Mouse (Mus musculus) lung, embryonic 15.5 days (tissue): Measurements from ENCODE around the gene Gins3. TPM values are rescaled to one million over a fixed set of nuclear protein-coding genes. Genes with fewer than 3 reads are reported as not detected.

ENCODE experiments used
- ATAC-seq: fragments of 200-750 bp; cut with Nextera tagmentation; 2 replicates; pipeline ENCODE4 v1.8.0; 2017; ENCODE audit warnings: moderate number of reproducible peaks, borderline replicate concordance; ENCODE audit not compliant: low FRiP score, low TSS enrichment; ENCODE audit errors: extremely low read depth
- H3K27ac ChIP-seq: fragments of 300-500 bp; sonication (generic); 2 replicates; pipeline ENCODE4 v1.5.1; 2015; ENCODE audit warnings: moderate library complexity, mild to moderate bottlenecking, inconsistent platforms
- H3K27me3 ChIP-seq: fragments of 300-500 bp; sonication (generic); 2 replicates; pipeline ENCODE4 v1.6.1; 2015; ENCODE audit warnings: inconsistent platforms
- H3K36me3 ChIP-seq: fragments of 300-500 bp; sonication (generic); 2 replicates; pipeline ENCODE4 v1.6.1; 2015; ENCODE audit warnings: inconsistent platforms
- H3K4me1 ChIP-seq: fragments of 300-500 bp; sonication (generic); 2 replicates; pipeline ENCODE4 v1.6.1; 2015; ENCODE audit warnings: inconsistent platforms
- H3K4me2 ChIP-seq: fragments of 300-500 bp; sonication (generic); 2 replicates; pipeline ENCODE4 v1.6.1; 2015; ENCODE audit warnings: inconsistent platforms, mild to moderate bottlenecking, moderate library complexity
- H3K4me3 ChIP-seq: fragments of 300-500 bp; sonication (generic); 2 replicates; pipeline ENCODE4 v1.5.1; 2015; ENCODE audit warnings: mild to moderate bottlenecking, inconsistent platforms
- H3K9ac ChIP-seq: fragments of 300-500 bp; sonication (generic); 2 replicates; pipeline ENCODE4 v1.6.1; 2015; ENCODE audit warnings: inconsistent platforms
- H3K9me3 ChIP-seq: fragments of 300-500 bp; sonication (generic); 2 replicates; pipeline ENCODE4 v1.6.1; 2016; ENCODE audit warnings: inconsistent platforms
- WGBS: fragments of 180-500 bp; shearing (Covaris S2); methylation state at CpG from one replicate; pipeline ENCODE4 v1.1.7; 2015; 5-methylcytosine and 5-hydroxymethylcytosine counted together
- polyA plus RNA-seq: library from polyadenylated mRNA; unstranded; fragments of >200 nt; fragmentation: Nextera tagmentation; extraction: Ambion mirVana; gene quantifications from 2 replicates; pipeline ENCODE4 v1.2.1, GENCODE M21; 2015

Gene Gins3
- polyA plus RNA-seq, 1 experiment from 2014 or later = 25.3 TPM

DNA sequence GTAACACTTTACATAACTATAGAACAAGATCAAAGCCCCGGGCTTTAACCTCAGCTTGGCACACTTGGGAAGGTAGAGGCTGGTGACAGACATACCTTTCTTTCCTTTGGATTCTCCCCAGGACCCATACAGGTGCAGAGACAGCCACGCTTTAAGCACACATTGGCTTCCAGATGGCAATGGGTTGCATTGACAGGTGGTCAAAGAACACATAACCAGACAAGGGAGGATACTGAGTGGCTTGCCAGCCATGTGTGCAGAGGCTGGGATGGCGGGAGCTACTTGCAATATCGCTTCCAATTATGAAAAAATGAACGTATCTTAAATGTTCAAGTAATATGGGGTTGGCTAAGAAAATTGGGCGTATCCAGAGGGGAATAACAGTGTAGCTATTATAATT, 38.6 kb downstream of the Gins3 start:
- WGBS = 80% methylated on average over 6 of the region's 6 CpGs
- H3K27ac ChIP-seq = no peak overlapping the region

DNA sequence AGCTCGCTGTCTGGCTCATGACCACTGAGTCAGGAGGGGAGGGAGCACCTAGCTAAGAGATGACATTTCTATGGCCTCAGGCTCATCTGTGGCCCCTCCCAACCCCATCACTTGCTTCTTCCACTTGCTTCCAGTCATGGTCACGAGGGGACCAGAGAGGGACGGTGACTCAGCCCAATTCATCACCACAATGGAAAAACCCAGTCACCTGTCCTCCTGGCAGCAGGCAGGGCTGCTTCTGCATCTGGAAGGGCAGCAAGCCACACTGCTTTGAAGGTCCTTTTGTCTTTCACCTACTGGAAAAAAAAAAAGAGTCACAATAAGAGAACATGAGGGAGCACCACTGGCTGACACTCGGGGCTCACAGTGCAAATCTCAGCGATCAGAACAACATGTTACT, 39.6 kb downstream of the Gins3 start:
- 61% methylated on average over 5 of the region's 5 CpGs for WGBS
- Histone ChIP-seq H3K4me1 (peaks cover 4% of the 10 kb centered on the region), H3K36me3 (no peaks in the 10 kb centered on the region), H3K27me3 (peaks cover 45% of the 10 kb centered on the region), H3K4me2 (no peak overlapping the region), H3K4me3 (no peak overlapping the region), H3K9me3 (no peaks in the 10 kb centered on the region), H3K27ac (no peak overlapping the region), H3K9ac (no peak overlapping the region)
- no peak for ATAC-seq

More for the DNA sequence above, 38.6 kb downstream of the Gins3 start:
- Histone ChIP-seq H3K4me3 (no peak overlapping the region), H3K36me3 (no peaks in the 10 kb centered on the region), H3K27me3 (peaks cover 35% of the 10 kb centered on the region), H3K4me2 (no peak overlapping the region), H3K9ac (no peak overlapping the region), H3K9me3 (no peaks in the 10 kb centered on the region), H3K4me1 (no peaks in the 10 kb centered on the region)
- no peak for ATAC-seq

DNA sequence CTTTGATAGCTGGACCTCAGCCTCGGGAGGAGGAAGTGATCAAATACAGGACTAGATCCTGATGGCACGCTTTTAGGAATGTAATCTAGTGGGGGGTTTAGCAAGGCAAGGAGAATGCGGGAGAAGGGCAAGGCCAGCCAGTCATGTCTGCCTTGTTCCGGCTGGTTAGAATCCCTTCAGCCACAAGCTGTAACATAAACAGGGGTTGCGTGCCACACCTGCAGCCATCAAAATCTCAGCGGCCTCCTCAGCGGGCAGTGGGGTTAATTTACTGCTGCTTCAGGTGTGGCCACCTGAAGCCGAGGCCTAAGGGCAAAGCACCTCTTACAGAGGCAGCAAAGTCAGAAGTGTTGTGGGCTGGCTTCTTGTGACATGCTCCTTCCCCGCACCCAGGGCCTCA, 43.4 kb downstream of the Gins3 start, which contains the start of gene Ndrg4:
Gene Ndrg4, plus strand, starts transcription at position 350 of the 400 bp plus-strand sequence.
- ATAC-seq = no peak
- H3K27me3 ChIP-seq = peaks cover 82% of the 10 kb centered on the region
- peak within 1 kb of the TSS; percentile 97 for H3K4me2 ChIP-seq
- H3K4me1 ChIP-seq = peaks cover 12% of the 10 kb centered on the region
- peak within 1 kb of the TSS; percentile 29; the same call in 1 of the 2 replicates for H3K9ac ChIP-seq
- no peaks in the 10 kb centered on the region for H3K9me3 ChIP-seq
- H3K36me3 ChIP-seq = no peaks in the 10 kb centered on the region
- H3K4me3 ChIP-seq = peak within 1 kb of the TSS; percentile 51
- WGBS = 23% methylated on average over 9 of the region's 9 CpGs
- no peak within 1 kb of the TSS for H3K27ac ChIP-seq

DNA sequence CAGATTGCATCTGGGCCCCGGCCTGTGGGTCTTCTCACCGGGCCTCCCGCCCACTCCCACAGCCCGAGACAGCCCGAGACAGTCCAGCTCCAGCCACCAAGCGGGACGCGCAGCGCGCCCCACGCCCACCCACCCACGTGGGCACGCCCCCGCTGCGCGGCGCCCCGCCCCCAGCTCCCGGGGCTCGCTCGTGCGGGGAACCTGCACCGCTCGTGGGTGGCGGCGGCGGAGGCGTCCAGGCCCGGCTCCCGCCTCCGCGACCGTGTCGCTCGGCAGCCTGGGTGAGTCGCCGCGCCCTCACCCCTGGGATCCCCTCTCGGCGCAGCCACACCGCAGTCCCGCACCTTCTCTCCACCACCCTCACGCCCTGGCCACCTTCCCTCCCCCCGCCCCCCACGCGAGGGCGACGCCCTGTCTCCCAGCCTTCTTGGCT, 44.4 kb downstream of the Gins3 start:
- Histone ChIP-seq H3K9ac (peak overlapping the region; percentile 29; the same call in 1 of the 2 replicates), H3K27me3 (peaks cover 82% of the 10 kb centered on the region), H3K9me3 (no peaks in the 10 kb centered on the region), H3K27ac (no peak overlapping the region), H3K4me1 (peaks cover 12% of the 10 kb centered on the region), H3K4me3 (peak overlapping the region; percentile 51), H3K4me2 (peak overlapping the region; percentile 97), H3K36me3 (no peaks in the 10 kb centered on the region)
- peak; percentile 33; the same call in 1 of the 2 replicates for ATAC-seq
- 2% methylated on average over 35 of the region's 48 CpGs for WGBS

DNA sequence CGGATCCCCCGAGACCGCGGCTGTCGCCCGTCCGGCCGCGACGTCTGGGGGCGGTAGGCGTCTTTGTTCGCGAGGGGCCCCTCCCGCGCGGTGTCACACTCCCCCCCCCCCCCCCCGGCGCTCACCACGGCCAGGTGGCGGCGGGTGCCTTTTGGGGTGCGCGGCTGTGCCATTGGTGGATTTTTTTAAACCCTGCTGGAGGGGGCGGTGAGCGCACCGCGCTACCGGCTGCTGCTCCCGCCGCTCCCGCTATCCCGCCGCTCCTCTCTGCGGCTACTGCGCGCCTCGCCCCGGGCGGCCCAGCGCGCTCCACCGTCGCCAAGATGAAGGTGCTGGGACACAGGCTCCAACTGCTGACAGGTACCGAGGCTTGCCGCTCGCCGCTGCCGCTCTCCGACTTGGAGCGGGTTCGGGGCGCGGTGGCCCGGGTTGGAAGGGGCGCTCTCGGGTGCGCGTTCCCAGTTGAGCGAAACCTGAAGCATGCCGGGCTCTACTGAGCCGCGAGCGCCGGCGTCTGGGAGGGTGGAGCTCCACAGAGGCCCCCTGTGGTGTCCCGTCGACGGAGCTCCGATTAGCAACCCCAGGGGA, 44.9 kb downstream of the Gins3 start:
- H3K27me3 ChIP-seq = peaks cover 82% of the 10 kb centered on the region
- peak overlapping the region; percentile 51 for H3K4me3 ChIP-seq
- WGBS = under 1% methylated on average over 49 of the region's 70 CpGs
- peak overlapping the region; percentile 29; the same call in 1 of the 2 replicates for H3K9ac ChIP-seq
- peak; percentile 32; the same call in 1 of the 2 replicates for ATAC-seq
- no peaks in the 10 kb centered on the region for H3K36me3 ChIP-seq
- no peaks in the 10 kb centered on the region for H3K9me3 ChIP-seq
- peaks cover 12% of the 10 kb centered on the region for H3K4me1 ChIP-seq
- no peak overlapping the region for H3K27ac ChIP-seq
- H3K4me2 ChIP-seq = peak overlapping the region; percentile 97

DNA sequence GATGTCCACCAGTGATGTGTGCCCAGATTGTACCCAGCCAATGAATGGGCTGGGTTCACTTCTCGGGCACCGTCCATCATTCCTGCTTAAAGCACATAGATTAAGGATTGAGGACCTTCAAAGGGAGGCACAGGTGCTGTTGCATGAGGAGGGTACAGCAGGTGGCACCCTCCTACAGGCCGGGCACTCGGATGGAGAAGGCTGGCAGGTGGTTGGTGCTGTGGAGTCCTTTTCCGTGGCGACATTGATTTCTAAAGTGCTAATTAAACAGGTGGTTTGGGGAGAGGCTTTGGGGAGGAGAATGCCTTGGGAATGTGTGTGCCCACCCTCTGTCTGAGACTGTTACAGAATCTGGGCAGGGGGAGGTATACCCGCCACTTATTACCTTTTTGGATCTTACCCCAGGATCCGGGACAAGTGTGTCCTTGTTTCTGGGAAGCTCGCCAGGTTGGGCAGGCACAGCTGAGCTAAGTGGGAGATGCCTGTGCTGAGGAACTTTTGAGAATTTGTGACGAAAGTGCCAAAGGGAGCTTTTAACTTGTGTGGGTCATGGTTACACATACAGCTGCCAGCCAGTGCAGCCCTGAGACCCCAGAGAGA, 54.9 kb downstream of the Gins3 start:
- ATAC-seq = peak; percentile 69; the same call in 1 of the 2 replicates
- H3K36me3 ChIP-seq = no peaks in the 10 kb centered on the region
- 51% methylated on average over 10 of the region's 10 CpGs for WGBS

DNA sequence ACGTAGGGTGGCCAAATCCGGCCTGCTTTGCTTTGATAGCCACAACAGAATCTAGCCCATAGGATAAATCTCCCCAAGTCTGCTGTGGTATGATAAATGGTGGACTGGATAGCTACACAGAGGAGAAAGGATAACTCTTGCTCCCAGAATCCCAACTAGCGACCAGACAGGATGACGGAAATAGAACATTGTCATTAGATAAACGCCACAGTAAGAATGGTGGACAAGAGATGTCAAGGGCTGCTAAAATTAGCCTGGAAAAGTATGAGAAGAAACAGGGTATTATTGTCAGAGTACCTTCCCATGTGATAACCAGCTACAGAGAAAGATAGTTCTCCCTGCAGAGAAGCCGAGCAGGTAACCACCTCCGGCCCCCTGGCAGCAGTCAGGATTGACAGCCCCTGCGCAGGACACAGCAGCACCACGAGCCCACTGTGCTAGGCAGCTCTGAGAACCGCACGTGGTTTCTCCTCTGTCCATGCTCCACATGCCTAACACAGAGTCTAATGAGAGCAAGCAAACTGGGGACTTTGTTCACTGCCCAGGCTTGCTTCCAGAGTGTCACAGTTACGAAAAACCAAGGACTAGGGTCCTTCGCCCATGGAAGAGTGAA, 57.8 kb downstream of the Gins3 start:
- no peak overlapping the region for H3K4me3 ChIP-seq
- H3K4me2 ChIP-seq = no peak overlapping the region
- no peaks in the 10 kb centered on the region for H3K4me1 ChIP-seq
- no peak overlapping the region for H3K27ac ChIP-seq
- 66% methylated on average over 13 of the region's 13 CpGs for WGBS
- H3K27me3 ChIP-seq = peaks cover 24% of the 10 kb centered on the region
- no peak for ATAC-seq
- H3K9me3 ChIP-seq = no peaks in the 10 kb centered on the region
- H3K9ac ChIP-seq = no peak overlapping the region
- H3K36me3 ChIP-seq = no peaks in the 10 kb centered on the region

More for the DNA sequence above, 54.9 kb downstream of the Gins3 start:
- H3K9me3 ChIP-seq = no peaks in the 10 kb centered on the region
- peak overlapping the region; percentile 38; the same call in 1 of the 2 replicates for H3K27ac ChIP-seq
- no peaks in the 10 kb centered on the region for H3K4me1 ChIP-seq
- no peak overlapping the region for H3K4me2 ChIP-seq
- H3K9ac ChIP-seq = no peak overlapping the region
- H3K4me3 ChIP-seq = no peak overlapping the region
- H3K27me3 ChIP-seq = peaks cover 3% of the 10 kb centered on the region; the same call in 1 of the 2 replicates

DNA sequence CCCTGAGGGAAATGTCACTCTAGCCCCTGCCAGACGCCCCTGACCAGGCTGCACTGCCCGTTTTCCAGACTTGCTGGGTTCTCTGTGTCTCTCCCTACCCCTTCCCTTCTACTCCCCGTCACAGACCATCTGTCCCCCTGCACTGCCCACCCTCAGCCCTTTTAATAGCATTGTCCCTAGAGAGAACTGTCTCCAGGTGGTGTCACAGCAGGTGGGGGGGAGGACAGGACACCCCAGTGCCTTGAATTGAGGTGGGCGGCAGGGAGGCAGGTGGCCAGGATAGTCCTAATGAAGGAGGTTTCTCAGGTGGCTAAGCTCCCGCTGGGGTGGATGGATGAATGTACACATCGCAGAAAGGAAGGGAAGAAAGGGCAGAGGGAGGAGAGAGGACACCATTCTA, 61.4 kb downstream of the Gins3 start:
- no peak for ATAC-seq
- no peaks in the 10 kb centered on the region for H3K36me3 ChIP-seq
- H3K4me1 ChIP-seq = 0 out of 2 replicates have a peak, but pooled peaks cover 3% of the 10 kb centered on the region
- no peak overlapping the region for H3K9ac ChIP-seq
- H3K27me3 ChIP-seq = peaks cover 37% of the 10 kb centered on the region
- no peak overlapping the region for H3K27ac ChIP-seq
- WGBS = 28% methylated on average over 6 of the region's 6 CpGs
- H3K9me3 ChIP-seq = no peaks in the 10 kb centered on the region
- H3K4me2 ChIP-seq = no peak overlapping the region
- no peak overlapping the region for H3K4me3 ChIP-seq

Other genes with a start within 250 kb of the Gins3 start
- 143 and 150 TPM in 2 replicates for gene Cfap20, start 198.6 kb upstream of the Gins3 start, polyA plus RNA-seq
- 9.6 and 11.3 TPM in 2 replicates for gene Csnk2a2, start 143.4 kb upstream of the Gins3 start, polyA plus RNA-seq
- 2.7 and 3.0 TPM in 2 replicates for gene Ccdc113, start 99.4 kb upstream of the Gins3 start, polyA plus RNA-seq
- not detected in 2 replicates for gene Prss54, start 57.1 kb upstream of the Gins3 start, polyA plus RNA-seq
- gene Ndrg4, start 43.5 kb downstream of the Gins3 start, polyA plus RNA-seq = 18.5 and 20.4 TPM in 2 replicates
- 17.3 and 18.3 TPM in 2 replicates for gene Setd6, start 82.4 kb downstream of the Gins3 start, polyA plus RNA-seq
- gene Cnot1, start 174.0 kb downstream of the Gins3 start, polyA plus RNA-seq = 64.1 and 65.5 TPM in 2 replicates
- 313 and 341 TPM in 2 replicates for gene Sap18b, start 191.9 kb downstream of the Gins3 start, polyA plus RNA-seq
- gene Slc38a7, start 220.1 kb downstream of the Gins3 start, polyA plus RNA-seq = 12.5 and 13.8 TPM in 2 replicates